ENCODE assay signal across 9 mouse cellular contexts in genomic region chr17:50678748-50679147, GRCm38 (mm10).
A peak's percentile ranks its signal among the peaks of the same experiment; 100 is the strongest.
DNase-seq lines count a peak whose midpoint lies in the region; ATAC-seq and TF ChIP-seq lines count a peak whose summit lies in the region.
"Had no signal": no experiment of that assay in that cellular context is flagged by ENCODE, and none has a peak within 500 bp of the region (broad histone marks: within the 10 kb centered on the region; RNA-seq: fewer than 3 reads in every experiment).

No protein-coding gene starts in this region.

- H3K27me3 ChIP-seq in intestine, embryonic 14.5 days (replicated peaks; ENCODE audit: control insufficient read depth, insufficient read depth, low read length), result no peaks in the 10 kb centered on the region
- no peaks in the 10 kb centered on the region for H3K27me3 ChIP-seq in intestine, embryonic 15.5 days (replicated peaks)
- H3K27me3 ChIP-seq in midbrain, postnatal 0 days (ENCODE audit: insufficient read depth, low read length), result no peaks in the 10 kb centered on the region
- no peaks in the 10 kb centered on the region for H3K27me3 ChIP-seq in midbrain, embryonic 10.5 days (ENCODE audit: low read depth, poor library complexity, severe bottlenecking)
- no peaks in the 10 kb centered on the region for H3K27me3 ChIP-seq in stomach, embryonic 16.5 days (ENCODE audit: control insufficient read depth, insufficient read depth, low read length)
- H3K27me3 ChIP-seq: midbrain, embryonic 12.5 days had no signal

- WGBS in intestine, embryonic 14.5 days, result 53% methylated on average over 2 of the region's 2 CpGs
- WGBS in intestine, embryonic 15.5 days, result 67% methylated on average over 2 of the region's 2 CpGs
- 49% methylated on average over 2 of the region's 2 CpGs for WGBS in midbrain, postnatal 0 days
- WGBS in midbrain, embryonic 10.5 days, result 70% methylated on average over 2 of the region's 2 CpGs
- 63% methylated on average over 2 of the region's 2 CpGs for WGBS in stomach, embryonic 16.5 days

- H3K9me3 ChIP-seq in intestine, embryonic 14.5 days (ENCODE audit: control insufficient read depth, low read length), result no peaks in the 10 kb centered on the region
- no peaks in the 10 kb centered on the region for H3K9me3 ChIP-seq in intestine, embryonic 15.5 days
- no peaks in the 10 kb centered on the region for H3K9me3 ChIP-seq in midbrain, postnatal 0 days (ENCODE audit: low read length)
- no peaks in the 10 kb centered on the region for H3K9me3 ChIP-seq in midbrain, embryonic 10.5 days (replicated peaks)
- no peaks in the 10 kb centered on the region for H3K9me3 ChIP-seq in stomach, embryonic 16.5 days (replicated peaks; ENCODE audit: control insufficient read depth, low read length)
- H3K9me3 ChIP-seq: midbrain, embryonic 12.5 days had no signal

- DNase-seq in cerebellum, postnatal 14 days, result peak; percentile 56 to 71
- DNase-seq in cerebellum, adult 11-12 months, result no peak
- DNase-seq in intestine, embryonic 14.5 days (ENCODE audit: low spot score), result no peak
- DNase-seq in midbrain, postnatal 0 days (ENCODE audit: low spot score), result peak; percentile 35
- DNase-seq in midbrain, embryonic 10.5 days (ENCODE audit: low spot score), result no peak
- no peak for DNase-seq in ovary, postnatal 36 days (ENCODE audit: low spot score)

- no peak overlapping the region for H3K4me3 ChIP-seq in intestine, embryonic 14.5 days (ENCODE audit: low read depth, low read length)
- H3K4me3 ChIP-seq in intestine, embryonic 15.5 days (replicated peaks), result no peak overlapping the region
- H3K4me3 ChIP-seq in midbrain, postnatal 0 days (ENCODE audit: low read depth, low read length), result no peak overlapping the region
- H3K4me3 ChIP-seq in midbrain, embryonic 10.5 days, result no peak overlapping the region
- H3K4me3 ChIP-seq in stomach, embryonic 16.5 days (replicated peaks; ENCODE audit: low read length), result no peak overlapping the region
- H3K4me3 ChIP-seq: midbrain, embryonic 12.5 days had no signal

- TF ChIP-seq CTCF in midbrain, postnatal 0 days (IDR thresholded peaks at IDR 0.05), result no peak

- no peak for ATAC-seq in intestine, embryonic 14.5 days (replicated peaks; ENCODE audit: low FRiP score, low TSS enrichment, low read depth)
- no peak for ATAC-seq in intestine, embryonic 15.5 days
- ATAC-seq in midbrain, postnatal 0 days (ENCODE audit: low FRiP score), result no peak
- no peak for ATAC-seq in stomach, embryonic 16.5 days (ENCODE audit: insufficient read depth, low FRiP score)

- peaks cover 4% of the 10 kb centered on the region for H3K4me1 ChIP-seq in intestine, embryonic 14.5 days (replicated peaks; ENCODE audit: control insufficient read depth, insufficient read depth, low read length)
- peaks cover 6% of the 10 kb centered on the region; the same call in 1 of the 2 replicates for H3K4me1 ChIP-seq in intestine, embryonic 15.5 days (replicated peaks)
- H3K4me1 ChIP-seq in midbrain, postnatal 0 days (ENCODE audit: insufficient read depth, low read length), result no peaks in the 10 kb centered on the region
- H3K4me1 ChIP-seq in midbrain, embryonic 10.5 days, result no peaks in the 10 kb centered on the region
- H3K4me1 ChIP-seq in stomach, embryonic 16.5 days (ENCODE audit: control insufficient read depth, insufficient read depth, low read length), result peaks cover 13% of the 10 kb centered on the region; the same call in 1 of the 2 replicates
- H3K4me1 ChIP-seq: midbrain, embryonic 12.5 days had no signal

- 0 out of 2 replicates have a peak overlapping the region, but pooled peaks have one; percentile 47 for H3K27ac ChIP-seq in intestine, embryonic 14.5 days (ENCODE audit: low read depth)
- no peak overlapping the region for H3K27ac ChIP-seq in intestine, embryonic 15.5 days
- H3K27ac ChIP-seq in midbrain, postnatal 0 days (ENCODE audit: low read depth, low read length), result no peak overlapping the region
- H3K27ac ChIP-seq in midbrain, embryonic 10.5 days (replicated peaks), result no peak overlapping the region
- H3K27ac ChIP-seq in stomach, embryonic 16.5 days (ENCODE audit: low read length), result peak overlapping the region; percentile 75; the same call in 1 of the 2 replicates
- H3K27ac ChIP-seq: midbrain, embryonic 12.5 days had no signal

- H3K9ac ChIP-seq in intestine, embryonic 14.5 days (ENCODE audit: low read length), result no peak overlapping the region
- H3K9ac ChIP-seq in intestine, embryonic 15.5 days, result no peak overlapping the region
- no peak overlapping the region for H3K9ac ChIP-seq in midbrain, postnatal 0 days (replicated peaks; ENCODE audit: low read length, poor library complexity, severe bottlenecking)
- no peak overlapping the region for H3K9ac ChIP-seq in stomach, embryonic 16.5 days (ENCODE audit: low read length)
- H3K9ac ChIP-seq: midbrain, embryonic 12.5 days had no signal

- H3K4me2 ChIP-seq in intestine, embryonic 14.5 days (ENCODE audit: low read length), result no peak overlapping the region
- H3K4me2 ChIP-seq in intestine, embryonic 15.5 days (replicated peaks), result no peak overlapping the region
- H3K4me2 ChIP-seq in midbrain, postnatal 0 days (ENCODE audit: low read depth, low read length, poor library complexity, severe bottlenecking), result no peak overlapping the region
- H3K4me2 ChIP-seq in stomach, embryonic 16.5 days (ENCODE audit: low read depth, low read length), result no peak overlapping the region
- H3K4me2 ChIP-seq: midbrain, embryonic 12.5 days had no signal

- H3K36me3 ChIP-seq in intestine, embryonic 14.5 days (ENCODE audit: control insufficient read depth, insufficient read depth, low read length), result no peaks in the 10 kb centered on the region
- no peaks in the 10 kb centered on the region for H3K36me3 ChIP-seq in intestine, embryonic 15.5 days
- no peaks in the 10 kb centered on the region for H3K36me3 ChIP-seq in midbrain, postnatal 0 days (ENCODE audit: insufficient read depth, low read length)
- H3K36me3 ChIP-seq in midbrain, embryonic 10.5 days, result no peaks in the 10 kb centered on the region
- no peaks in the 10 kb centered on the region for H3K36me3 ChIP-seq in stomach, embryonic 16.5 days (ENCODE audit: control insufficient read depth, insufficient read depth, low read length)
- H3K36me3 ChIP-seq: midbrain, embryonic 12.5 days had no signal

Comparison
In these comparisons a context has a peak if more than half of its experiments do, and no peak if none do; other contexts are left out.
1. DNase-seq: peak in cerebellum, postnatal 14 days (2 of 2) and midbrain, postnatal 0 days (single experiment); none in cerebellum, adult 11-12 months (single experiment), intestine, embryonic 14.5 days (single experiment), midbrain, embryonic 10.5 days (single experiment) and ovary, postnatal 36 days (single experiment).
2. H3K27ac ChIP-seq: peak in intestine, embryonic 14.5 days (single experiment) and stomach, embryonic 16.5 days (single experiment); none in intestine, embryonic 15.5 days (single experiment), midbrain, postnatal 0 days (single experiment) and midbrain, embryonic 10.5 days (single experiment).